30 mouse cellular contexts compared by ENCODE assay signal in genomic region chr1:138331596-138331995, GRCm38 (mm10). TPM values are rescaled to one million over a fixed set of nuclear protein-coding genes. Genes with fewer than 3 reads are reported as not detected.
"Had no signal": no experiment of that assay in that cellular context is flagged by ENCODE, and none has a peak within 500 bp of the region (broad histone marks: within the 10 kb centered on the region; RNA-seq: fewer than 3 reads in every experiment).

No protein-coding gene starts in this region.

- H3K27ac ChIP-seq: gastrocnemius, adult 2 months; heart, embryonic 10.5 days; hindbrain, embryonic 10.5 days; hindbrain, embryonic 13.5 days; hindbrain, embryonic 15.5 days; hindbrain, postnatal 0 days; kidney, embryonic 15.5 days; kidney, postnatal 0 days; layer of hippocampus, adult 2 months; left cerebral cortex, adult 2 months; limb, embryonic 10.5 days; limb, embryonic 12.5 days; liver, embryonic 13.5 days; liver, embryonic 15.5 days had no signal

- H3K4me1 ChIP-seq: heart, embryonic 10.5 days; liver, embryonic 13.5 days; liver, embryonic 15.5 days had no signal

- DNase-seq: gastrocnemius, adult 2 months; gastrocnemius, postnatal 10 days; gastrocnemius, postnatal 25 days; heart, postnatal 10 days; heart, postnatal 4 days; kidney, adult 11 months; kidney, adult 2 months; kidney, adult 9 months; kidney, postnatal 14 days; kidney, postnatal 4 days; liver; liver, embryonic 13.5 days had no signal

- H3K4me3 ChIP-seq: gastrocnemius, adult 2 months; heart, embryonic 10.5 days; heart, embryonic 12.5 days; hindbrain, embryonic 10.5 days; hindbrain, embryonic 13.5 days; hindbrain, embryonic 15.5 days; kidney, embryonic 15.5 days; layer of hippocampus, adult 2 months; left cerebral cortex, adult 2 months; limb, embryonic 10.5 days; limb, embryonic 12.5 days; liver, embryonic 13.5 days; liver, embryonic 15.5 days had no signal

- H3K36me3 ChIP-seq: heart, embryonic 10.5 days; heart, embryonic 12.5 days; hindbrain, embryonic 10.5 days; hindbrain, embryonic 13.5 days; hindbrain, embryonic 15.5 days; kidney, embryonic 15.5 days; limb, embryonic 10.5 days; limb, embryonic 12.5 days; liver, embryonic 13.5 days; liver, embryonic 15.5 days had no signal

- H3K27me3 ChIP-seq: heart, embryonic 12.5 days; limb, embryonic 12.5 days; liver, embryonic 13.5 days; liver, embryonic 15.5 days had no signal

RNA-seq across cellular contexts. Expression of gene Atp6v1g3, which starts 58.1 kb away (rescaled TPM):
- polyA plus RNA-seq: heart, embryonic 10.5 days; heart, embryonic 12.5 days; heart, embryonic 14.5 days; heart, embryonic 16.5 days; hindbrain, embryonic 10.5 days; hindbrain, embryonic 13.5 days; hindbrain, embryonic 15.5 days; hindbrain, postnatal 0 days; intestine, embryonic 14.5 days; intestine, embryonic 16.5 days; liver, embryonic 11.5 days; liver, embryonic 13.5 days; liver, embryonic 15.5 days had no signal
